Mouse (Mus musculus) embryonic facial prominence, embryonic 10.5 days (tissue): ENCODE results near the gene Ckb. TPM values are rescaled to one million over a fixed set of nuclear protein-coding genes. Genes with fewer than 3 reads are reported as not detected.

Experiments
- DNase-seq: peaks from one replicate; pipeline ENCODE4 v3.0.0-alpha.2; 2017; ENCODE audit warnings: low spot score
- H3K27ac ChIP-seq: fragments of 300-500 bp; sonication (generic); replicated peaks from 2 replicates; pipeline ENCODE4 v1.5.1; 2016; ENCODE audit warnings: mild to moderate bottlenecking
- H3K27me3 ChIP-seq: fragments of 300-500 bp; sonication (generic); replicated peaks from 2 replicates; pipeline ENCODE4 v1.6.1; 2016; ENCODE audit warnings: low read depth, mild to moderate bottlenecking; ENCODE audit not compliant: poor library complexity, severe bottlenecking
- H3K36me3 ChIP-seq: fragments of 300-500 bp; sonication (generic); replicated peaks from 2 replicates; pipeline ENCODE4 v1.6.1; 2016; ENCODE audit warnings: mild to moderate bottlenecking, moderate library complexity
- H3K4me1 ChIP-seq: fragments of 300-500 bp; sonication (generic); 2 replicates; pipeline ENCODE4 v1.6.1; 2016
- H3K4me3 ChIP-seq: fragments of 300-500 bp; sonication (generic); 2 replicates; pipeline ENCODE4 v1.5.1; 2016; ENCODE audit warnings: mild to moderate bottlenecking, moderate library complexity
- H3K9me3 ChIP-seq: fragments of 300-500 bp; sonication (generic); 2 replicates; pipeline ENCODE4 v1.6.1; 2016; ENCODE audit warnings: mild to moderate bottlenecking
- WGBS: fragments of 180-500 bp; shearing (Covaris S2); methylation state at CpG from one replicate; pipeline ENCODE4 v1.1.7; 2016; 5-methylcytosine and 5-hydroxymethylcytosine counted together
- polyA plus RNA-seq: library from polyadenylated mRNA; unstranded; fragments of >200 nt; fragmentation: Nextera tagmentation; extraction: Ambion mirVana; gene quantifications from 2 replicates; pipeline ENCODE4 v1.2.1, GENCODE M21; 2016

Ckb gene
- polyA plus RNA-seq, 1 experiment from 2014 or later: 479 TPM

DNA sequence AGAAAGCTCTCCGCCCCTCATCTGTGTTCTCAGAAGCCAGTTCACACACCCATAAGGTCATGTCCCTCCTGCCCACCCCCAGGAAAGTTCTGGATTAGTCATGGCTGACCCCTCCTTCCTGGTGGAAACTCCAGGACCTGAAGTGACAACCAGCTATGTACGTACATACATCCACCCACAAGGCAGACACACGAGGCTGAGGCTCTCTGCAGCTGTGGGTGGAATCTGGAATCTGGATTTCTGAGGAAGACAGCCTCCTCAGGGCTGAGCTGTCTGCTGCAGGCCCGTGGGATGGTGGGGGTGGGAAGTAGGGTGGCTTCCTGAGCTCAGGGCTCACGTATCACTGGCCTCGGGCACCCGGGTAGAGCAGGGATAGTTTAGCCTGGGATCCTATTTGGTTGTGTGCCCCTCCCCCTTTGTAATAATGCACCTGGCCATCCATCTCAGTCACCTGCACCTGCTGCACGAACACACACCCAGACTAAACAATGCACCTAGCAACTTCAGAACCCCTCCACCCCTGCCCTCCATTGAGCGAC lies 28.9 kb upstream of the Ckb start:
- 62% methylated on average over 9 of the region's 9 CpGs for WGBS
- no peak overlapping the region for H3K4me3 ChIP-seq
- DNase-seq: no peak
- no peaks in the 10 kb centered on the region for H3K9me3 ChIP-seq
- 0 out of 2 replicates have a peak overlapping the region, but pooled peaks have one; percentile 44 for H3K27ac ChIP-seq
- H3K4me1 ChIP-seq: peaks cover 45% of the 10 kb centered on the region
- H3K36me3 ChIP-seq: peaks cover 1% of the 10 kb centered on the region; the same call in 1 of the 2 replicates
- no peaks in the 10 kb centered on the region for H3K27me3 ChIP-seq

DNA sequence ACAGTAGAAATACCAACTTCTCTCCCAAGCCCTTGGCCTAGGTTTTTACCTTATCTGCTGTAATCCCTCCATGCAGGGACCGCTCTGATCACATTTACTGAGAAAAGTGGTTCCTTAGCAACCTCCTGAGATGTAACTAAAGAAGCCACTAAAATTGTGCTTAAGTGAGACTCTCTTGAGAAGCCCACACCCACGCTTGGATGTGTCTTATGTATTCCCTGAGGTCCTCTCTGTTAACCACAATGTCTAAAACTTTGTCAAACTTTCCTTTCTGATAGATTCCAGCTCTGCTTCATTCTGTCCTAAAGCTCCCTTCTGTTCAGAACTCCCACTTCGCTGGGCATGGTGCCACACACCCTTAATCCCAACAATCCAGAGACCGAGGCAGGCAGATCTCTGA lies 27.4 kb upstream of the Ckb start:
- H3K9me3 ChIP-seq: no peaks in the 10 kb centered on the region
- no peaks in the 10 kb centered on the region for H3K36me3 ChIP-seq
- H3K27me3 ChIP-seq: no peaks in the 10 kb centered on the region
- peaks cover 48% of the 10 kb centered on the region for H3K4me1 ChIP-seq
- H3K4me3 ChIP-seq: no peak overlapping the region
- DNase-seq: no peak
- 0 out of 2 replicates have a peak overlapping the region, but pooled peaks have one; percentile 51 for H3K27ac ChIP-seq
- WGBS: 82% methylated on average over 4 of the region's 4 CpGs

DNA sequence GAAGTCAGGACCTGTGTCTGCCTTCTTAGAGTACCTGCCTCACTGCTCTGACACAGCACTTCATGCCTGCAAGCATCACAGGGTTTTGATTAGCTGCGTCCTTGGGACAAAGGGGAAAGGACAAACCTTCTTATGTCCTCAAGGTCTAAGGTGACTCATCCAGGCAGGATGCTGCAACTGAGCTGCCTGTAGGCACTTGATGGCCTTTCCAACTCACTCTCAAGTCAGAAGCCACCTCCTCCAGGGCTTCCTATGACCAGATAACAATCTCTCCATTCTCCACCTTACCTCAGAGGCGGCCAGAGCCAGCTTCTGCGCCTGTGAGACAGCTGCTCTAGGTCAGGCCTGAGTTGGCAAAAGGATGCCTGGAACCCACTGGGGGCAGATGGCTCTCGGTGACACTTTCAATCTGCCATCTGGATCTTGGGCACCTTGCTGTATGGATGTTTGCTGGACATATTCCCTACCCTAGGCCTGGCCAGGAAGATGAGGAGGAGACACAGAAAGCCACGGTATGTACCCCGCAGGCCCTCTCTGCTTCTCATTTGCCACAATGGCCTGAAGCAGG lies 26.3 kb upstream of the Ckb start:
- Histone ChIP-seq H3K4me1 (peaks cover 55% of the 10 kb centered on the region), H3K27ac (peak overlapping the region; percentile 1; the same call in 1 of the 2 replicates), H3K9me3 (no peaks in the 10 kb centered on the region), H3K36me3 (no peaks in the 10 kb centered on the region), H3K27me3 (no peaks in the 10 kb centered on the region), H3K4me3 (no peak overlapping the region)
- DNase-seq: no peak
- WGBS: 75% methylated on average over 6 of the region's 6 CpGs

- no peak overlapping the region for H3K27ac ChIP-seq
- H3K27me3 ChIP-seq: no peaks in the 10 kb centered on the region
- H3K4me3 ChIP-seq: no peak overlapping the region
- WGBS: 67% methylated on average over 4 of the region's 4 CpGs
- DNase-seq: no peak
- H3K36me3 ChIP-seq: no peaks in the 10 kb centered on the region
- peaks cover 62% of the 10 kb centered on the region for H3K4me1 ChIP-seq
- no peaks in the 10 kb centered on the region for H3K9me3 ChIP-seq
These were observed 25.6 kb upstream of the Ckb start for GRCm38 (mm10) chr12:111697708-111698107.

DNA sequence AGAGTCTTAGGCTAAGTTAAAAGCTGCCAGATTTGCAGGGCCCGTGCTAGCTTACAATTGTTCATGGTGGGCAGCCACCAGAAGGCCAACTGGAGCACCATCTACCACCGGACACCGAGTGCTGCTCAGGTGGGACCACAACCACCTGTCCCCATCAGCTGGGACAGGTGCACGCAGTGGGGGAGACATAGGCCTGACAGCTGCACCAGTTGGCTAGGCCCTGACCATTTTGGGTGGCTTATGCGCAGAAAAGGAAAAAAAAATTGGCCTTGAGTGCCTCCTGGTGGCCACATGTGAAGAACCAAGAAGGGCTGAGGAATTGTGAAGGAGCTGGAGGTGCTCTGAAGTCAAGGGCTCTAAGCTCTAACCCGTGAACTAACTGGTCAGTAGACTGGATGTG lies 24.1 kb upstream of the Ckb start:
- peak; percentile 77 for DNase-seq
- H3K4me3 ChIP-seq: no peak overlapping the region
- no peaks in the 10 kb centered on the region for H3K27me3 ChIP-seq
- H3K9me3 ChIP-seq: no peaks in the 10 kb centered on the region
- peak overlapping the region; percentile 87 for H3K27ac ChIP-seq
- H3K36me3 ChIP-seq: no peaks in the 10 kb centered on the region
- H3K4me1 ChIP-seq: peaks cover 75% of the 10 kb centered on the region
- 24% methylated on average over 6 of the region's 6 CpGs for WGBS

- Histone ChIP-seq H3K4me3 (peak overlapping the region; percentile 41), H3K4me1 (peaks cover 75% of the 10 kb centered on the region), H3K27me3 (no peaks in the 10 kb centered on the region)
These were observed 23.0 kb upstream of the Ckb start for GRCm38 (mm10) chr12:111694880-111695804.

GRCm38 (mm10) chr12:111694271-111694781 lies 22.2 kb upstream of the Ckb start:
- Histone ChIP-seq H3K27me3 (no peaks in the 10 kb centered on the region), H3K36me3 (no peaks in the 10 kb centered on the region), H3K27ac (peak overlapping the region; percentile 87), H3K4me1 (peaks cover 72% of the 10 kb centered on the region), H3K4me3 (peak overlapping the region; percentile 41), H3K9me3 (no peaks in the 10 kb centered on the region)
- WGBS: 8% methylated on average over 12 of the region's 12 CpGs
- peak; percentile 46 for DNase-seq

More at GRCm38 (mm10) chr12:111694880-111695804, 23.0 kb upstream of the Ckb start:
- H3K36me3 ChIP-seq: no peaks in the 10 kb centered on the region
- WGBS: 50% methylated on average over 13 of the region's 13 CpGs
- H3K9me3 ChIP-seq: no peaks in the 10 kb centered on the region
- DNase-seq: no peak
- peak overlapping the region; percentile 87 for H3K27ac ChIP-seq

- Histone ChIP-seq H3K36me3 (no peaks in the 10 kb centered on the region), H3K27me3 (no peaks in the 10 kb centered on the region), H3K4me3 (peak overlapping the region; percentile 41), H3K9me3 (no peaks in the 10 kb centered on the region), H3K4me1 (peaks cover 69% of the 10 kb centered on the region), H3K27ac (peak overlapping the region; percentile 87)
- WGBS: 23% methylated on average over 18 of the region's 18 CpGs
- peak; percentile 77 for DNase-seq
These were observed 21.5 kb upstream of the Ckb start for GRCm38 (mm10) chr12:111693341-111694270.

DNA sequence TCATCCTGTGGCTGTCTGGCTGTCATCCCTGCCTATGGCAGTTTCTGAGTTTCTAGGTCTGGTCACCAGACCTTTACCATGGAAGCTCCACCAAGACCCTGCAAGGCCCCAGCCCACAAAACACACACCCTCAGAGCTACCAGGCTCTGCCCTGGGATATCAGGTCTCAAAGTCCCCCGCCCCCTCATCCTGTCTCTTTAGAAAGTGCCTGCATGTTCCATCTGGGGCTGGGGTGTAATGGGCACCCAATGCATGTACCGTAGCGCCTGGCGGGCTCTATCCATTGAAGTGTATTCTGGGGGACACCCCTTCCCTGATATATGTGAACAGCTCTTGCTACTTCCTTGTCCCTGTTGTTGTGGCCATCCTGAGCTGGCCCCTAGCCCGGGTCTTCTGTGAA lies 20.8 kb upstream of the Ckb start:
- Histone ChIP-seq H3K27me3 (no peaks in the 10 kb centered on the region), H3K9me3 (no peaks in the 10 kb centered on the region), H3K36me3 (no peaks in the 10 kb centered on the region), H3K4me3 (no peak overlapping the region), H3K4me1 (peaks cover 72% of the 10 kb centered on the region), H3K27ac (peak overlapping the region; percentile 87)
- WGBS: 80% methylated on average over 5 of the region's 5 CpGs
- no peak for DNase-seq

DNA sequence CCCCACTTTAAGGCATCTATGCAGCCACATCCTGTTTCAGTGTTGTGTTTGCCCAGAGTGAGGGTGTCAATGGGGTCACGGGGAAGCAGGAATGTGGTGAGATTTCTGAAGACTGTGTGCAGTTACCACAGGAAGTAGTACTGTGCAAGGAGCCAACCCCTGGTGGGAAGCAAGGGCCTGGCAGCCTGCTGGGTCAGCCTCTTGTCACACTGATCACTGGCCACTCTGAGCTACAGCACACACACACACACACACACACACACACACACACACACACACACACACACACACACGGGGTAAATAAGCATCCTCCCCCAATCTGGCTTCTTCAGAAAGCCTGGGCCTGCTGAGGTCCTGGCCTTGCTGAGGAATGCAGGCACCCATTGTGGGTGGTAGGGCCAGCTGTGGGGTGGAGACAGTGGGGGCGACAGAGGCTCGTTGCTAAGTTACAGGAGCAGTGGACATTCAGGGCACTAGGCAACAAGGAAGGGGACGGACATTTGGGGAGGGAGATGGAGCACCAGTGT lies 19.3 kb upstream of the Ckb start:
- 11% methylated on average over 5 of the region's 5 CpGs for WGBS
- peak; percentile 68 for DNase-seq
- Histone ChIP-seq H3K4me1 (peaks cover 79% of the 10 kb centered on the region), H3K36me3 (no peaks in the 10 kb centered on the region), H3K27ac (peak overlapping the region; percentile 87), H3K4me3 (peak overlapping the region; percentile 23; the same call in 1 of the 2 replicates), H3K9me3 (no peaks in the 10 kb centered on the region), H3K27me3 (no peaks in the 10 kb centered on the region)

DNA sequence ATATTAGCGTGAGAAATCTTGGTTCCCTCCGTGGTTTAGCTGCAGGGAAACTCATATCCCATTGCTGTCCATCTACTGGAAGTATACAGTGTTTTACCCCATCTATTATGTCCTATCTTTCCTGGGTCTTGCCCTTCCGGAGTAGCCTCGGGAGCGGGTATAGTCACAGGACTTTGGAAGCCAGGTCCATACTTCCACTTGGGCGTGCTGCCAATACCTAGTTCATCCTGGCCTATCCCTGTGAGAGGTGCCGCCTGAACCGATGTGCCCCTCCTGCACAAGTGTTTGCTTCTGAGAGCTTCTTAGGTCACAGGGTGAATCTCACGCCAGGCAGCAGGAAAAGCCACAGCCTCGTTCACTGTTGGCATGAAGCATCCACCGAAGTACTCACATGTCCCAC lies 17.3 kb upstream of the Ckb start:
- no peak for DNase-seq
- no peak overlapping the region for H3K4me3 ChIP-seq
- no peak overlapping the region for H3K27ac ChIP-seq
- H3K36me3 ChIP-seq: no peaks in the 10 kb centered on the region
- WGBS: 92% methylated on average over 11 of the region's 11 CpGs
- peaks cover 61% of the 10 kb centered on the region for H3K4me1 ChIP-seq
- no peaks in the 10 kb centered on the region for H3K9me3 ChIP-seq
- H3K27me3 ChIP-seq: no peaks in the 10 kb centered on the region
